Mouse (Mus musculus) lung, embryonic 15.5 days (tissue): ENCODE measurements around the gene Ak8. TPM values are rescaled to one million over a fixed set of nuclear protein-coding genes. Genes with fewer than 3 reads are reported as not detected.
A peak's percentile ranks its signal among the peaks of the same experiment; 100 is the strongest.

Source experiments
- ATAC-seq: fragments of 200-750 bp; cut with Nextera tagmentation; 2 replicates; pipeline ENCODE4 v1.8.0; 2017; ENCODE audit warnings: moderate number of reproducible peaks, borderline replicate concordance; ENCODE audit not compliant: low FRiP score, low TSS enrichment; ENCODE audit errors: extremely low read depth
- H3K27ac ChIP-seq: fragments of 300-500 bp; sonication (generic); 2 replicates; pipeline ENCODE4 v1.5.1; 2015; ENCODE audit warnings: moderate library complexity, mild to moderate bottlenecking, inconsistent platforms
- H3K27me3 ChIP-seq: fragments of 300-500 bp; sonication (generic); 2 replicates; pipeline ENCODE4 v1.6.1; 2015; ENCODE audit warnings: inconsistent platforms
- H3K36me3 ChIP-seq: fragments of 300-500 bp; sonication (generic); 2 replicates; pipeline ENCODE4 v1.6.1; 2015; ENCODE audit warnings: inconsistent platforms
- H3K4me1 ChIP-seq: fragments of 300-500 bp; sonication (generic); 2 replicates; pipeline ENCODE4 v1.6.1; 2015; ENCODE audit warnings: inconsistent platforms
- H3K4me2 ChIP-seq: fragments of 300-500 bp; sonication (generic); 2 replicates; pipeline ENCODE4 v1.6.1; 2015; ENCODE audit warnings: inconsistent platforms, mild to moderate bottlenecking, moderate library complexity
- H3K4me3 ChIP-seq: fragments of 300-500 bp; sonication (generic); 2 replicates; pipeline ENCODE4 v1.5.1; 2015; ENCODE audit warnings: mild to moderate bottlenecking, inconsistent platforms
- H3K9ac ChIP-seq: fragments of 300-500 bp; sonication (generic); 2 replicates; pipeline ENCODE4 v1.6.1; 2015; ENCODE audit warnings: inconsistent platforms
- H3K9me3 ChIP-seq: fragments of 300-500 bp; sonication (generic); 2 replicates; pipeline ENCODE4 v1.6.1; 2016; ENCODE audit warnings: inconsistent platforms
- WGBS: fragments of 180-500 bp; shearing (Covaris S2); methylation state at CpG from one replicate; pipeline ENCODE4 v1.1.7; 2015; 5-methylcytosine and 5-hydroxymethylcytosine counted together
- polyA plus RNA-seq: library from polyadenylated mRNA; unstranded; fragments of >200 nt; fragmentation: Nextera tagmentation; extraction: Ambion mirVana; gene quantifications from 2 replicates; pipeline ENCODE4 v1.2.1, GENCODE M21; 2015

Gene Ak8
- 1.7 and 1.9 TPM in 2 replicates for polyA plus RNA-seq

GRCm38 (mm10) chr2:28699361-28700335, at the start of gene Ak8, which contains the start of gene Spaca9:
TSS of gene Ak8 (plus strand) at chr2:28700164.
TSS of gene Spaca9 (minus strand) at chr2:28699727.
- peak; percentile 85 for ATAC-seq
- no peaks in the 10 kb centered on the region for H3K9me3 ChIP-seq
- peak within 1 kb of the TSS; percentile 62 for H3K4me3 ChIP-seq
- H3K27me3 ChIP-seq: no peaks in the 10 kb centered on the region
- under 1% methylated on average over 53 of the region's 53 CpGs for WGBS
- peak within 1 kb of the TSS; percentile 92 for H3K4me2 ChIP-seq
- H3K9ac ChIP-seq: peak within 1 kb of the TSS; percentile 60
- H3K4me1 ChIP-seq: peaks cover 13% of the 10 kb centered on the region
- peak within 1 kb of the TSS; percentile 58 for H3K27ac ChIP-seq
- no peaks in the 10 kb centered on the region for H3K36me3 ChIP-seq

GRCm38 (mm10) chr2:28650526-28650925, 49.4 kb upstream of the Ak8 start:
- Histone ChIP-seq H3K27ac (no peak overlapping the region), H3K36me3 (0 out of 2 replicates have a peak, but pooled peaks cover 5% of the 10 kb centered on the region), H3K9me3 (no peaks in the 10 kb centered on the region), H3K4me2 (no peak overlapping the region), H3K9ac (no peak overlapping the region), H3K4me3 (no peak overlapping the region), H3K27me3 (no peaks in the 10 kb centered on the region), H3K4me1 (no peaks in the 10 kb centered on the region)
- no peak for ATAC-seq

DNA sequence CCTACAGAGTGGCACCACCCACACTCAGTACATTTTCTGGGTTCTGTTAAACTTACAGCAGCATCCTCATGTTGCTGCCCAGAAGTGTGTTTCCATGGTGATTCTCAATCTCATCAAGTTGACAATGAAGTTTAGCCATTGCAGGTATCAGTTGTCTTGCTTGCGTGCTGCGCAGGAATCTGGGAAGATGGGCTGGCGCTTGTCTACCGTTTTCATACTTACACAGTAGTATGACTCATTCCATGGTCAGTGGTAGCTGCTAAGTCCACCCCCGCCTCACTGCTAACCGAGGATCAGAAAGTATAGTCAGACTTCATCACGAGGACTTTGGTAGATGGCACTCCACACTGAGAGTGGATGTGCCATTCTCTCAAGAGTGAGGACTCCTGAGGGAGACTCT, 46.6 kb upstream of the Ak8 start:
- Histone ChIP-seq H3K27me3 (no peaks in the 10 kb centered on the region), H3K9me3 (no peaks in the 10 kb centered on the region), H3K4me2 (no peak overlapping the region), H3K9ac (no peak overlapping the region), H3K4me1 (no peaks in the 10 kb centered on the region), H3K4me3 (no peak overlapping the region), H3K27ac (no peak overlapping the region), H3K36me3 (0 out of 2 replicates have a peak, but pooled peaks cover 5% of the 10 kb centered on the region)
- no peak for ATAC-seq
- 93% methylated on average over 7 of the region's 7 CpGs for whole genome bisulfite sequencing

DNA sequence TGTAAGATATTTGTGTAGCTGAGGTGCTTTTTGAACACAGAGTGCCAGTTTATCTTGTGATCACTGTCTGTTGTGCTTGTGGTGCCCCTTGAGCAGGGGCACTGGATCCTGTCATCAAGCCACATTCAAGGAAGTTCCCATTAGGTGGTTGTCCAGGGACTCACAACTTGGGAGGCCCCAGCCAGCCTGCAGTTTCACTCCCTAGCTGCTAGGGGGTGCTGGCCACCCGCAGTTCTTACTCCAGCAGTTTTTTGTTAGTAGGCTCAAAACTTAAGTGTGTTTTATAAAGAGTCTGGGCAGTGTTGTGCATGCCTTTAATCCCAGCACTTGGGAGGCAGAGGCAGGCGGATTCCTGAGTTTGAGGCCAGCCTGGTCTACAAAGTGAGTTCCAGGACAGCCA, 45.7 kb upstream of the Ak8 start:
- H3K4me1 ChIP-seq: no peaks in the 10 kb centered on the region
- no peak for ATAC-seq
- H3K9ac ChIP-seq: no peak overlapping the region
- H3K36me3 ChIP-seq: peaks cover 14% of the 10 kb centered on the region; the same call in 1 of the 2 replicates
- no peaks in the 10 kb centered on the region for H3K9me3 ChIP-seq
- no peak overlapping the region for H3K4me2 ChIP-seq
- no peak overlapping the region for H3K27ac ChIP-seq
- H3K27me3 ChIP-seq: no peaks in the 10 kb centered on the region
- WGBS: 73% methylated on average over 2 of the region's 2 CpGs
- no peak overlapping the region for H3K4me3 ChIP-seq

DNA sequence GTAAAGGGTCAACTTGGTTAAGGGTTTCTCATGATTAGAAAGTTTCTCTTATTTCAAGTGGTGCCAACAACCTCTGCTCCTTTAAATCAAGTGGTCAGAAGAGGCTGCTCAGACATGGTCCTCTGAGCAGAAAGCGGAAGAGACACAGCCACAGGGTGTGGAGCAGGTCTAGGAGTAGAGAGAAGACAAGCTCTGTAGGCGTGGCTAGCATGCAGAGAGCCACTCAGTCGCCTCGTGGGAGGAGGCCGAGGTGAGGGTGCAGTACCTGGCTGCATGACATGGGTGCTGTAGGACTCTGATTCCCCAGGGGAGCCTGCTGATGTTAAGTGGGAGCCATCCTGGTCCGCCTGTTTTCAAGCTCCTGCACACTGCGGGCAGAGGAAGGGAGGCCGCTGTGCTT, 43.7 kb upstream of the Ak8 start:
- Histone ChIP-seq H3K4me3 (no peak overlapping the region), H3K9ac (no peak overlapping the region), H3K36me3 (peaks cover 31% of the 10 kb centered on the region), H3K27ac (no peak overlapping the region), H3K9me3 (no peaks in the 10 kb centered on the region), H3K27me3 (no peaks in the 10 kb centered on the region), H3K4me2 (no peak overlapping the region), H3K4me1 (no peaks in the 10 kb centered on the region)
- no peak for ATAC-seq
- WGBS: 72% methylated on average over 8 of the region's 8 CpGs

- 97% methylated on average over 3 of the region's 3 CpGs for WGBS
- Histone ChIP-seq H3K4me1 (no peaks in the 10 kb centered on the region), H3K4me3 (no peak overlapping the region), H3K27ac (no peak overlapping the region), H3K9ac (no peak overlapping the region), H3K27me3 (no peaks in the 10 kb centered on the region), H3K36me3 (peaks cover 77% of the 10 kb centered on the region), H3K4me2 (no peak overlapping the region), H3K9me3 (no peaks in the 10 kb centered on the region)
- no peak for ATAC-seq
These were observed 37.1 kb upstream of the Ak8 start for GRCm38 (mm10) chr2:28662891-28663290.

GRCm38 (mm10) chr2:28665818-28666217, 34.1 kb upstream of the Ak8 start:
- Histone ChIP-seq H3K4me1 (no peaks in the 10 kb centered on the region), H3K4me2 (no peak overlapping the region), H3K27ac (no peak overlapping the region), H3K27me3 (no peaks in the 10 kb centered on the region), H3K4me3 (no peak overlapping the region), H3K9me3 (no peaks in the 10 kb centered on the region), H3K36me3 (peaks cover 75% of the 10 kb centered on the region), H3K9ac (no peak overlapping the region)
- ATAC-seq: no peak
- WGBS: 68% methylated on average over 3 of the region's 3 CpGs

GRCm38 (mm10) chr2:28671438-28671837, 28.5 kb upstream of the Ak8 start:
- no peaks in the 10 kb centered on the region for H3K4me1 ChIP-seq
- peaks cover 85% of the 10 kb centered on the region for H3K36me3 ChIP-seq
- no peaks in the 10 kb centered on the region for H3K27me3 ChIP-seq
- H3K4me2 ChIP-seq: no peak overlapping the region
- H3K27ac ChIP-seq: no peak overlapping the region
- no peak overlapping the region for H3K4me3 ChIP-seq
- no peak for ATAC-seq
- WGBS: 67% methylated on average over 2 of the region's 2 CpGs
- H3K9ac ChIP-seq: no peak overlapping the region
- no peaks in the 10 kb centered on the region for H3K9me3 ChIP-seq

- no peaks in the 10 kb centered on the region for H3K27me3 ChIP-seq
- H3K4me1 ChIP-seq: no peaks in the 10 kb centered on the region
- no peak overlapping the region for H3K4me3 ChIP-seq
- H3K9me3 ChIP-seq: no peaks in the 10 kb centered on the region
- H3K4me2 ChIP-seq: no peak overlapping the region
- H3K36me3 ChIP-seq: peaks cover 89% of the 10 kb centered on the region
- no peak overlapping the region for H3K9ac ChIP-seq
- no peak overlapping the region for H3K27ac ChIP-seq
- WGBS: 89% methylated on average over 8 of the region's 8 CpGs
- ATAC-seq: no peak
These were observed 24.0 kb upstream of the Ak8 start for GRCm38 (mm10) chr2:28676005-28676404.

DNA sequence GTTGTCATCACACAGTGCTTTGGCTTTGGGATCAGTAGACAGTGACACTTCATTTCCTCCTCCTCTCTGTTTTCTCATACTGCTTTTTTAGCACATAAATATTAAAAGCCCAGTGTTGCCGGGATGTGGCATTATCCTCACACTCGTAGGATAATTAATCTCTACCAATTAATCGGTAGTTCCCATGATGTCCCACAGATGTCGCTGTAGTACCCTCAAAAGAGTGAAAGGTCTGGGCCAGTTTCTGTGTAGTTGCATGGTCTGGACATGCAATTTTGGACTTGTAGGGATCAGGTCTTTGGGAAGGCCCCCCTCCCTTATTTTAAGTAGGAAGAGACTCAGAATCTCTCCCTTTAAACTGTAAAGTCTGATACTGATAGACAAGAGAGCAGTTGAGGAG, 19.3 kb upstream of the Ak8 start:
- H3K9me3 ChIP-seq: no peaks in the 10 kb centered on the region
- no peaks in the 10 kb centered on the region for H3K4me1 ChIP-seq
- WGBS: 28% methylated on average over 4 of the region's 4 CpGs
- H3K4me3 ChIP-seq: no peak overlapping the region
- H3K9ac ChIP-seq: no peak overlapping the region
- peaks cover 90% of the 10 kb centered on the region for H3K36me3 ChIP-seq
- ATAC-seq: no peak
- H3K27ac ChIP-seq: no peak overlapping the region
- no peaks in the 10 kb centered on the region for H3K27me3 ChIP-seq
- H3K4me2 ChIP-seq: no peak overlapping the region

- H3K36me3 ChIP-seq: peaks cover 88% of the 10 kb centered on the region
- H3K9ac ChIP-seq: no peak overlapping the region
- H3K4me3 ChIP-seq: no peak overlapping the region
- H3K9me3 ChIP-seq: no peaks in the 10 kb centered on the region
- WGBS: 80% methylated on average over 4 of the region's 4 CpGs
- H3K4me2 ChIP-seq: no peak overlapping the region
- ATAC-seq: no peak
- no peaks in the 10 kb centered on the region for H3K27me3 ChIP-seq
- H3K4me1 ChIP-seq: no peaks in the 10 kb centered on the region
- H3K27ac ChIP-seq: no peak overlapping the region
These were observed 18.2 kb upstream of the Ak8 start for GRCm38 (mm10) chr2:28681718-28682117.

DNA sequence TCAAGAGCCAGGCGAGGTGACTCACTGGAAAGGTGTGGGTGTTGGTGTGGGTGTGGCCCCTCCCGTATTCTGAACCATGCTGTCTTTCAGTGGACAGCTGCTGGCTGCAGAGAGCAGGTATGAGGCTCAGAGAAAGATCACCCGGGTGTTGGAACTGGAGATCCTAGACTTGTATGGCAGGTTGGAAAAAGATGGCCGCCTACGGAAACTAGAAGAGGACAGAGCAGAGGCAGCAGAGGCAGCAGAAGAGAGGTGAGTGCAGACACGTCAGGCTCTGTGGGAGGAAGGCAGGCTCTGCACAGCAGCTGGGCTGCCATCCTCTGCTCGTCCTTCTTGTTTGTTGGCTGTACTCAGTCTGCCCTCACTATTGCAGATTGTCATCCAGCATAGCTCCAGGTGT, 14.1 kb upstream of the Ak8 start:
- H3K36me3 ChIP-seq: peaks cover 59% of the 10 kb centered on the region
- H3K9ac ChIP-seq: no peak overlapping the region
- 88% methylated on average over 7 of the region's 7 CpGs for WGBS
- no peaks in the 10 kb centered on the region for H3K4me1 ChIP-seq
- no peak for ATAC-seq
- H3K4me3 ChIP-seq: no peak overlapping the region
- no peaks in the 10 kb centered on the region for H3K27me3 ChIP-seq
- H3K27ac ChIP-seq: no peak overlapping the region
- H3K9me3 ChIP-seq: no peaks in the 10 kb centered on the region
- H3K4me2 ChIP-seq: no peak overlapping the region
